Mouse (Mus musculus) layer of hippocampus, adult 11-12 months (tissue): Measurements from ENCODE around the gene Gspt2.
A peak's percentile ranks its signal among the peaks of the same experiment; 100 is the strongest.
"Not testable (repeated sequence)": the region's sequence is repeated elsewhere in the genome, so short reads cannot be mapped to it uniquely, and the experiment has no call there.

Experiments
- DNase-seq: peaks from one replicate; pipeline ENCODE4 v3.0.0; 2022; ENCODE audit warnings: low spot score

Gene Gspt2

GRCm38 (mm10) chrX:94635961-94636563 lies at the start of gene Gspt2:
Gspt2 (plus strand) TSS chrX:94636069.
- peak; percentile 39 for DNase-seq

- DNase-seq = peak; percentile 41
Measured at GRCm38 (mm10) chrX:94624835-94625803, 10.8 kb upstream of the Gspt2 start.

GRCm38 (mm10) chrX:94636911-94637310 lies 1.0 kb downstream of the Gspt2 start:
- no peak for DNase-seq

- no peak for DNase-seq
Measured at GRCm38 (mm10) chrX:94648541-94648940, 12.7 kb downstream of the Gspt2 start.

- DNase-seq = no peak
Measured at GRCm38 (mm10) chrX:94657734-94658133, 21.9 kb downstream of the Gspt2 start.

GRCm38 (mm10) chrX:94670814-94671213 lies 34.9 kb downstream of the Gspt2 start:
- DNase-seq = no peak

GRCm38 (mm10) chrX:94674977-94675376 lies 39.1 kb downstream of the Gspt2 start:
- DNase-seq = peak; percentile 63

GRCm38 (mm10) chrX:94681581-94681980 lies 45.7 kb downstream of the Gspt2 start:
- not testable (repeated sequence) for DNase-seq

- peak; percentile 3 for DNase-seq
Measured at GRCm38 (mm10) chrX:94689593-94689992, 53.7 kb downstream of the Gspt2 start.
